Mouse (Mus musculus) left cerebral cortex, adult 11 months (tissue): Measurements from ENCODE around the gene Gm3029.
"Not testable (repeated sequence)": the region's sequence is repeated elsewhere in the genome, so short reads cannot be mapped to it uniquely, and the experiment has no call there.

Experiments used
- DNase-seq: peaks from one replicate; pipeline ENCODE4 v3.0.0; 2022; ENCODE audit warnings: low spot score

Gm3029 gene

GRCm38 (mm10) chr14:3931456-3931855 is at the start of gene Gm3029:
Gene Gm3029, plus strand, starts transcription at chr14:3931756.
- not testable (repeated sequence) for DNase-seq

- DNase-seq: not testable (repeated sequence)
Observed at GRCm38 (mm10) chr14:3883872-3884271, 47.7 kb upstream of the Gm3029 start, which contains the start of gene Gm2916. Gene Gm2916, plus strand, starts transcription at chr14:3884172.

GRCm38 (mm10) chr14:3963247-3963646 is 31.7 kb downstream of the Gm3029 start, which contains the start of gene Gm3095:
Gene Gm3095, plus strand, starts transcription at chr14:3963547.
- not testable (repeated sequence) for DNase-seq
